Mouse (Mus musculus) liver, embryonic 13.5 days (tissue): ENCODE measurements at regions not wholly inside any gene's neighbourhood (a gene's known extent, or its start where the extent isn't known, plus 50 kb on each side); places are given as distances from the start of the nearest gene placed in this dataset.

Source experiments
- ATAC-seq: fragments of 200-750 bp; cut with Nextera tagmentation; 2 replicates; pipeline ENCODE4 v1.8.0; 2017; ENCODE audit warnings: low read depth, mild to moderate bottlenecking, moderate number of reproducible peaks, moderate library complexity
- DNase-seq: peaks from one replicate; pipeline ENCODE4 v3.0.0; 2022
- H3K27ac ChIP-seq: fragments of 300-500 bp; sonication (generic); 2 replicates; pipeline ENCODE4 v1.5.1; 2015; ENCODE audit warnings: moderate library complexity, mild to moderate bottlenecking, inconsistent platforms
- H3K27me3 ChIP-seq: fragments of 300-500 bp; sonication (generic); 2 replicates; pipeline ENCODE4 v1.6.1; 2015; ENCODE audit warnings: mild to moderate bottlenecking, inconsistent platforms
- H3K36me3 ChIP-seq: fragments of 300-500 bp; sonication (generic); 2 replicates; pipeline ENCODE4 v1.6.1; 2015; ENCODE audit warnings: mild to moderate bottlenecking, inconsistent platforms
- H3K4me1 ChIP-seq: fragments of 300-500 bp; sonication (generic); replicated peaks from 2 replicates; pipeline ENCODE4 v1.6.1; 2015; ENCODE audit warnings: inconsistent platforms
- H3K4me2 ChIP-seq: fragments of 300-500 bp; sonication (generic); 2 replicates; pipeline ENCODE4 v1.6.1; 2015; ENCODE audit warnings: inconsistent platforms, mild to moderate bottlenecking, moderate library complexity
- H3K4me3 ChIP-seq: fragments of 300-500 bp; sonication (generic); replicated peaks from 2 replicates; pipeline ENCODE4 v1.5.1; 2015; ENCODE audit warnings: mild to moderate bottlenecking, inconsistent platforms
- H3K9ac ChIP-seq: fragments of 300-500 bp; sonication (generic); 2 replicates; pipeline ENCODE4 v1.6.1; 2015; ENCODE audit warnings: mild to moderate bottlenecking, inconsistent platforms
- H3K9me3 ChIP-seq: fragments of 300-500 bp; sonication (generic); replicated peaks from 2 replicates; pipeline ENCODE4 v1.6.1; 2016; ENCODE audit warnings: inconsistent platforms
- WGBS: fragments of 180-500 bp; shearing (Covaris S2); methylation state at CpG from one replicate; pipeline ENCODE4 v1.1.7; 2015; ENCODE audit not compliant: insufficient replicate concordance; 5-methylcytosine and 5-hydroxymethylcytosine counted together

GRCm38 (mm10) chr10:9096207-9096606 lies 210.3 kb upstream of the Sash1 start:
- H3K4me3 ChIP-seq: no peak overlapping the region
- ATAC-seq: no peak
- no peaks in the 10 kb centered on the region for H3K4me1 ChIP-seq
- no peak overlapping the region for H3K9ac ChIP-seq
- H3K27ac ChIP-seq: no peak overlapping the region
- WGBS: 49% methylated on average over 2 of the region's 2 CpGs
- no peak overlapping the region for H3K4me2 ChIP-seq
- DNase-seq: no peak
- no peaks in the 10 kb centered on the region for H3K36me3 ChIP-seq
- H3K27me3 ChIP-seq: no peaks in the 10 kb centered on the region
- H3K9me3 ChIP-seq: no peaks in the 10 kb centered on the region

GRCm38 (mm10) chr10:9095163-9095562 lies 209.3 kb upstream of the Sash1 start:
- H3K4me2 ChIP-seq: no peak overlapping the region
- H3K27me3 ChIP-seq: no peaks in the 10 kb centered on the region
- WGBS: 65% methylated on average over 6 of the region's 6 CpGs
- H3K4me1 ChIP-seq: no peaks in the 10 kb centered on the region
- no peak overlapping the region for H3K4me3 ChIP-seq
- no peak for DNase-seq
- H3K27ac ChIP-seq: no peak overlapping the region
- H3K9ac ChIP-seq: no peak overlapping the region
- H3K9me3 ChIP-seq: no peaks in the 10 kb centered on the region
- no peak for ATAC-seq
- no peaks in the 10 kb centered on the region for H3K36me3 ChIP-seq

GRCm38 (mm10) chr10:9092237-9092885 lies 206.5 kb upstream of the Sash1 start:
- WGBS: 65% methylated on average over 10 of the region's 10 CpGs
- ATAC-seq (no peak), DNase-seq (no peak)
- Histone ChIP-seq H3K9ac (no peak overlapping the region), H3K4me1 (no peaks in the 10 kb centered on the region), H3K27ac (no peak overlapping the region), H3K4me3 (no peak overlapping the region), H3K36me3 (no peaks in the 10 kb centered on the region), H3K9me3 (no peaks in the 10 kb centered on the region), H3K4me2 (no peak overlapping the region), H3K27me3 (no peaks in the 10 kb centered on the region)

- no peaks in the 10 kb centered on the region for H3K9me3 ChIP-seq
- DNase-seq: no peak
- no peak overlapping the region for H3K27ac ChIP-seq
- no peaks in the 10 kb centered on the region for H3K4me1 ChIP-seq
- no peak overlapping the region for H3K9ac ChIP-seq
- no peaks in the 10 kb centered on the region for H3K27me3 ChIP-seq
- no peak overlapping the region for H3K4me2 ChIP-seq
- 67% methylated on average over 6 of the region's 6 CpGs for WGBS
- no peaks in the 10 kb centered on the region for H3K36me3 ChIP-seq
- ATAC-seq: no peak
- no peak overlapping the region for H3K4me3 ChIP-seq
Observed at GRCm38 (mm10) chr10:9090961-9091360, 205.1 kb upstream of the Sash1 start.

GRCm38 (mm10) chr10:9087871-9088270 lies 202.0 kb upstream of the Sash1 start:
- Histone ChIP-seq H3K4me2 (no peak overlapping the region), H3K9ac (no peak overlapping the region), H3K27ac (no peak overlapping the region), H3K27me3 (no peaks in the 10 kb centered on the region), H3K4me3 (no peak overlapping the region), H3K4me1 (no peaks in the 10 kb centered on the region), H3K36me3 (no peaks in the 10 kb centered on the region), H3K9me3 (no peaks in the 10 kb centered on the region)
- ATAC-seq (no peak), DNase-seq (no peak)
- 68% methylated on average over 3 of the region's 3 CpGs for WGBS

- Histone ChIP-seq H3K27me3 (no peaks in the 10 kb centered on the region), H3K4me2 (no peak overlapping the region), H3K9ac (no peak overlapping the region), H3K4me3 (no peak overlapping the region), H3K27ac (no peak overlapping the region), H3K36me3 (no peaks in the 10 kb centered on the region), H3K4me1 (no peaks in the 10 kb centered on the region), H3K9me3 (no peaks in the 10 kb centered on the region)
- ATAC-seq (no peak), DNase-seq (no peak)
- 55% methylated on average over 3 of the region's 3 CpGs for WGBS
Observed at GRCm38 (mm10) chr10:9087171-9087570, 201.3 kb upstream of the Sash1 start.

GRCm38 (mm10) chr10:9086666-9087065 lies 200.8 kb upstream of the Sash1 start:
- no peak overlapping the region for H3K9ac ChIP-seq
- ATAC-seq (no peak), DNase-seq (no peak)
- no peak overlapping the region for H3K4me2 ChIP-seq
- H3K27me3 ChIP-seq: no peaks in the 10 kb centered on the region
- no peaks in the 10 kb centered on the region for H3K36me3 ChIP-seq
- no peak overlapping the region for H3K27ac ChIP-seq
- no peak overlapping the region for H3K4me3 ChIP-seq
- no peaks in the 10 kb centered on the region for H3K9me3 ChIP-seq
- no peaks in the 10 kb centered on the region for H3K4me1 ChIP-seq
- WGBS: 51% methylated on average over 2 of the region's 2 CpGs

GRCm38 (mm10) chr10:9085441-9085840 lies 199.6 kb upstream of the Sash1 start:
- H3K4me2 ChIP-seq: no peak overlapping the region
- no peak for DNase-seq
- 50% methylated on average over 7 of the region's 7 CpGs for WGBS
- ATAC-seq: no peak
- H3K27me3 ChIP-seq: no peaks in the 10 kb centered on the region
- H3K36me3 ChIP-seq: no peaks in the 10 kb centered on the region
- H3K4me3 ChIP-seq: no peak overlapping the region
- no peak overlapping the region for H3K9ac ChIP-seq
- H3K4me1 ChIP-seq: no peaks in the 10 kb centered on the region
- H3K27ac ChIP-seq: no peak overlapping the region
- no peaks in the 10 kb centered on the region for H3K9me3 ChIP-seq

GRCm38 (mm10) chr10:9074916-9075315 lies 189.0 kb upstream of the Sash1 start:
- Histone ChIP-seq H3K27ac (no peak overlapping the region), H3K9ac (no peak overlapping the region), H3K36me3 (no peaks in the 10 kb centered on the region), H3K4me2 (no peak overlapping the region), H3K27me3 (no peaks in the 10 kb centered on the region), H3K4me1 (no peaks in the 10 kb centered on the region), H3K4me3 (no peak overlapping the region), H3K9me3 (no peaks in the 10 kb centered on the region)
- DNase-seq: no peak
- 71% methylated on average over 2 of the region's 2 CpGs for whole genome bisulfite sequencing
- ATAC-seq: no peak

GRCm38 (mm10) chr10:9071630-9072029 lies 185.8 kb upstream of the Sash1 start:
- ATAC-seq: no peak
- no peaks in the 10 kb centered on the region for H3K27me3 ChIP-seq
- no peaks in the 10 kb centered on the region for H3K9me3 ChIP-seq
- no peak for DNase-seq
- H3K4me1 ChIP-seq: no peaks in the 10 kb centered on the region
- no peak overlapping the region for H3K4me2 ChIP-seq
- no peak overlapping the region for H3K27ac ChIP-seq
- H3K4me3 ChIP-seq: no peak overlapping the region
- no peaks in the 10 kb centered on the region for H3K36me3 ChIP-seq
- 9% methylated on average over 5 of the region's 5 CpGs for WGBS
- no peak overlapping the region for H3K9ac ChIP-seq

GRCm38 (mm10) chr10:9069608-9070190 lies 183.8 kb upstream of the Sash1 start:
- H3K9ac ChIP-seq: no peak overlapping the region
- H3K27me3 ChIP-seq: no peaks in the 10 kb centered on the region
- ATAC-seq (no peak), DNase-seq (no peak)
- H3K9me3 ChIP-seq: no peaks in the 10 kb centered on the region
- H3K4me1 ChIP-seq: no peaks in the 10 kb centered on the region
- no peak overlapping the region for H3K27ac ChIP-seq
- no peaks in the 10 kb centered on the region for H3K36me3 ChIP-seq
- no peak overlapping the region for H3K4me3 ChIP-seq
- WGBS: 66% methylated on average over 13 of the region's 13 CpGs
- H3K4me2 ChIP-seq: no peak overlapping the region

- Histone ChIP-seq H3K4me1 (no peaks in the 10 kb centered on the region), H3K4me3 (no peak overlapping the region), H3K27me3 (no peaks in the 10 kb centered on the region), H3K36me3 (no peaks in the 10 kb centered on the region), H3K27ac (no peak overlapping the region), H3K4me2 (no peak overlapping the region), H3K9me3 (no peaks in the 10 kb centered on the region), H3K9ac (no peak overlapping the region)
- ATAC-seq (no peak), DNase-seq (no peak)
- 47% methylated on average over 3 of the region's 3 CpGs for WGBS
Observed at GRCm38 (mm10) chr10:9066566-9066965, 180.7 kb upstream of the Sash1 start.
